Mouse (Mus musculus) left cerebral cortex, adult 18-20 months (tissue): ENCODE measurements at regions not wholly inside any gene's neighbourhood (a gene's known extent, or its start where the extent isn't known, plus 50 kb on each side); places are given as distances from the start of the nearest gene placed in this dataset.
"Not testable (repeated sequence)": the region's sequence is repeated elsewhere in the genome, so short reads cannot be mapped to it uniquely, and the experiment has no call there.

Experiments
- DNase-seq, 2 experiments: peaks; one replicate each; pipeline ENCODE4 v3.0.0; 2021 to 2022; ENCODE audit warnings: low spot score in 2 of 2, mixed read lengths in 1 of 2

- no peak for DNase-seq
Observed at GRCm38 (mm10) chr4:105728696-105729095, 61.0 kb upstream of the Gm12728 start.

- DNase-seq: no peak
Observed at GRCm38 (mm10) chr4:105730900-105731299, 58.8 kb upstream of the Gm12728 start.

- not testable (repeated sequence) for DNase-seq
Observed at GRCm38 (mm10) chr4:105735116-105735515, 54.6 kb upstream of the Gm12728 start.
